Mouse (Mus musculus) embryonic facial prominence, embryonic 12.5 days (tissue): Measurements from ENCODE around the gene Slco3a1. TPM values are rescaled to one million over a fixed set of nuclear protein-coding genes. Genes with fewer than 3 reads are reported as not detected.

Source experiments
- ATAC-seq: fragments of 200-750 bp; cut with Nextera tagmentation; 2 replicates; pipeline ENCODE4 v1.8.0; 2017; ENCODE audit not compliant: insufficient number of reproducible peaks, insufficient read depth, low FRiP score, low TSS enrichment
- H3K27ac ChIP-seq: fragments of 300-500 bp; sonication (generic); 2 replicates; pipeline ENCODE4 v1.5.1; 2016; ENCODE audit warnings: mild to moderate bottlenecking
- H3K27me3 ChIP-seq: fragments of 300-500 bp; sonication (generic); 2 replicates; pipeline ENCODE4 v1.6.1; 2016; ENCODE audit warnings: mild to moderate bottlenecking, moderate library complexity
- H3K36me3 ChIP-seq: fragments of 300-500 bp; sonication (generic); 2 replicates; pipeline ENCODE4 v1.6.1; 2016; ENCODE audit warnings: mild to moderate bottlenecking
- H3K4me1 ChIP-seq: fragments of 300-500 bp; sonication (generic); 2 replicates; pipeline ENCODE4 v1.6.1; 2016
- H3K4me2 ChIP-seq: fragments of 300-500 bp; sonication (generic); replicated peaks from 2 replicates; pipeline ENCODE4 v1.6.1; 2016; ENCODE audit warnings: mild to moderate bottlenecking, moderate library complexity
- H3K4me3 ChIP-seq: fragments of 300-500 bp; sonication (generic); 2 replicates; pipeline ENCODE4 v1.5.1; 2016; ENCODE audit warnings: mild to moderate bottlenecking
- H3K9ac ChIP-seq: fragments of 300-500 bp; sonication (generic); 2 replicates; pipeline ENCODE4 v1.6.1; 2016; ENCODE audit warnings: mild to moderate bottlenecking, moderate library complexity
- H3K9me3 ChIP-seq: fragments of 300-500 bp; sonication (generic); 2 replicates; pipeline ENCODE4 v1.6.1; 2016; ENCODE audit warnings: mild to moderate bottlenecking, moderate library complexity
- WGBS: fragments of 180-500 bp; shearing (Covaris S2); methylation state at CpG from one replicate; pipeline ENCODE4 v1.1.7; 2016; 5-methylcytosine and 5-hydroxymethylcytosine counted together
- polyA plus RNA-seq: library from polyadenylated mRNA; unstranded; fragments of >200 nt; fragmentation: Nextera tagmentation; extraction: Ambion mirVana; gene quantifications from 2 replicates; pipeline ENCODE4 v1.2.1, GENCODE M21; 2016

The Slco3a1 gene
- polyA plus RNA-seq, 1 experiment from 2014 or later = 11.9 TPM

- Histone ChIP-seq H3K27me3 (no peaks in the 10 kb centered on the region), H3K4me1 (0 out of 2 replicates have a peak, but pooled peaks cover 2% of the 10 kb centered on the region), H3K4me3 (no peak overlapping the region), H3K9ac (no peak overlapping the region), H3K9me3 (no peaks in the 10 kb centered on the region), H3K4me2 (no peak overlapping the region), H3K27ac (no peak overlapping the region), H3K36me3 (no peaks in the 10 kb centered on the region)
- ATAC-seq = no peak
- WGBS = 85% methylated on average over 5 of the region's 5 CpGs
Measured at GRCm38 (mm10) chr7:74457347-74457975, 97.1 kb downstream of the Slco3a1 start.

DNA sequence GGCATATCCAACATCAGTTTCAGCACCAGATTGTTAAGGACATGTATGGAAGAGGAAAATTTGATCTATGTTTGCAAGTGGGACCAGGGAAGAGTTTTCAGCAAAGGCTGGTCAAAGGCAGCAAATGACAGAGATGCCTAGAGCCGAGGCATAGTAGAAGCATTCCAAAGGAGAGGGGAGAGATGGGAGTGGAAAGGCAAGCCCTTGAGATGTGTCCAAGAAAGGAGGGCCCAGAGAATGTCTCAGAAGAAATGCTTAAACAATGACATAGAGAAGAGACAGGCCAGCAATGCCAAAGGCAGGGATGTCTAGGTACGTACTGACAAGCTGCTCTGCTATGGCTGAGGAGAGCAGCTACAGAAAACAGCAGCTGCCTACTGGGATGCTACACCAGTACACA, 97.8 kb downstream of the Slco3a1 start:
- Histone ChIP-seq H3K4me3 (no peak overlapping the region), H3K9me3 (no peaks in the 10 kb centered on the region), H3K27me3 (no peaks in the 10 kb centered on the region), H3K4me1 (0 out of 2 replicates have a peak, but pooled peaks cover 2% of the 10 kb centered on the region), H3K9ac (no peak overlapping the region), H3K36me3 (no peaks in the 10 kb centered on the region), H3K27ac (no peak overlapping the region), H3K4me2 (no peak overlapping the region)
- 72% methylated on average over 2 of the region's 2 CpGs for WGBS
- ATAC-seq = no peak

- no peak overlapping the region for H3K4me3 ChIP-seq
- H3K27ac ChIP-seq = no peak overlapping the region
- H3K9ac ChIP-seq = no peak overlapping the region
- no peaks in the 10 kb centered on the region for H3K4me1 ChIP-seq
- no peaks in the 10 kb centered on the region for H3K9me3 ChIP-seq
- H3K36me3 ChIP-seq = no peaks in the 10 kb centered on the region
- no peaks in the 10 kb centered on the region for H3K27me3 ChIP-seq
- ATAC-seq = no peak
- WGBS = 65% methylated on average over 2 of the region's 2 CpGs
- H3K4me2 ChIP-seq = no peak overlapping the region
Measured at GRCm38 (mm10) chr7:74451047-74451446, 103.5 kb downstream of the Slco3a1 start.

DNA sequence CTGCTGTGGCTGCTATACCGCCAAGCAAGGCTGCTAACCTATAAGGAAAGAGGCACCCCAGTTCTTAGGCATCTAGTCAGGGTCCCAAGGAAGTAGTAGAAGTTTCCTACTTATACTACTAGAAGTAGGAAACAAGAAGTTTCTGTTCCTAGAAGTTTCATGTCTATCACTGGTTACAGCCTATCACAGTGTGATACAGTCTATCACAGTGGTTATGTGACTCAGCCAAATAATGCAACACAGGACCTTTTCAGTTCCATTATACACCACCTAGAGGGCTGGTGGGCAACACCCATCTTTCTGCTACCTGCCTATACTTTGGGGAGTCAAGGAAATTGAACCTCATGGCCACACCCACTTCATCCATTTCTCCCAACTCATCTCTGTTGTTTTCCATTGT, 104.8 kb downstream of the Slco3a1 start:
- WGBS = 89% methylated on average over 1 of the region's 1 CpGs
- Histone ChIP-seq H3K36me3 (no peaks in the 10 kb centered on the region), H3K27ac (no peak overlapping the region), H3K4me1 (no peaks in the 10 kb centered on the region), H3K9ac (no peak overlapping the region), H3K27me3 (no peaks in the 10 kb centered on the region), H3K4me2 (no peak overlapping the region), H3K9me3 (no peaks in the 10 kb centered on the region), H3K4me3 (no peak overlapping the region)
- ATAC-seq = no peak

DNA sequence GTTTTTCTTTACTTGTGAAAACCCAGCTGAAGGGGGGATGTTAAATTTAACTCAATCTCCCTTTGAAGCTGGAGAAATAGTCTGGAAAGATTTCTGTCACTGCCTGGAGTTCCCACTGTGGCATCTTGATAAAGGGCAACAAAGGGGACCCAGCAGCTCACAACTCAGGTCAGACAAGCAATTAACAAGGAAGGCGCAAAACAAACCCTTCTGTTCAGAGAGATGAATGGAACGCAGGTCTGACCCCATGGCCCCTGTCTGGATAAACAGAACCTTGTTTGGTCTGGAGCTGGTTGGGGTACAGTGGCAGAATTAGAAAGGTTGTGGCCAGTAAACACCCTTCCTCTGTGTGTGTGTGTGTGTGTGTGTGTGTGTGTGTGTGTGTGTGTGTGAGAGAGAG, 106.8 kb downstream of the Slco3a1 start:
- no peak for ATAC-seq
- no peak overlapping the region for H3K4me2 ChIP-seq
- WGBS = 7% methylated on average over 2 of the region's 2 CpGs

GRCm38 (mm10) chr7:74445148-74445547, 109.4 kb downstream of the Slco3a1 start:
- Histone ChIP-seq H3K36me3 (no peaks in the 10 kb centered on the region), H3K27ac (no peak overlapping the region), H3K9me3 (no peaks in the 10 kb centered on the region), H3K4me2 (no peak overlapping the region), H3K4me1 (no peaks in the 10 kb centered on the region), H3K9ac (no peak overlapping the region), H3K4me3 (no peak overlapping the region), H3K27me3 (no peaks in the 10 kb centered on the region)
- no peak for ATAC-seq
- whole genome bisulfite sequencing = 79% methylated on average over 5 of the region's 5 CpGs

More for the DNA sequence above, 106.8 kb downstream of the Slco3a1 start:
- Histone ChIP-seq H3K36me3 (no peaks in the 10 kb centered on the region), H3K27ac (no peak overlapping the region), H3K9me3 (no peaks in the 10 kb centered on the region), H3K4me1 (no peaks in the 10 kb centered on the region), H3K27me3 (no peaks in the 10 kb centered on the region), H3K9ac (no peak overlapping the region), H3K4me3 (no peak overlapping the region)

GRCm38 (mm10) chr7:74442380-74442779, 112.2 kb downstream of the Slco3a1 start:
- H3K4me2 ChIP-seq = no peak overlapping the region
- H3K4me3 ChIP-seq = no peak overlapping the region
- WGBS = 81% methylated on average over 5 of the region's 5 CpGs
- no peak overlapping the region for H3K27ac ChIP-seq
- no peak for ATAC-seq
- H3K4me1 ChIP-seq = no peaks in the 10 kb centered on the region
- no peaks in the 10 kb centered on the region for H3K9me3 ChIP-seq
- no peaks in the 10 kb centered on the region for H3K36me3 ChIP-seq
- no peak overlapping the region for H3K9ac ChIP-seq
- no peaks in the 10 kb centered on the region for H3K27me3 ChIP-seq

DNA sequence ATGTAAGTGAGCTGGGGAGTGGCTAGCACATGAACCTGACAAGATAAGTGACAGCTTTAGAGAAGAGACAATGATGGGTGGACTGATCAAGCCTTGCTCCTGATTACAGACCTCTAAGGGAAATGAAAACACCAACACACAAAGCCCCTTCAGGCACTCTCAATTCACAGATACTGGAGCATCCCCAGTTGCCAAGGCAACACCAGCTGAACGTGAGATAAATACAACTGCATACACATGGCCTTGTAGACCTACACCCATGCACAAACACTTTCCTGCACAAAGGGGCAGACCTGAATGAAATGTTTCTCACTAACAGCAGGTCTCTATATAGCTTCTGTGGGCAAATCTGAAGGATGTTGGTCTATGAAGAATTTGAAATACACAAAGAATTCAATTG, 117.0 kb downstream of the Slco3a1 start:
- H3K27me3 ChIP-seq = no peaks in the 10 kb centered on the region
- ATAC-seq = no peak
- WGBS = 55% methylated on average over 1 of the region's 1 CpGs

GRCm38 (mm10) chr7:74436642-74437041, 117.9 kb downstream of the Slco3a1 start:
- WGBS = 90% methylated on average over 2 of the region's 2 CpGs
- Histone ChIP-seq H3K27me3 (no peaks in the 10 kb centered on the region), H3K4me3 (no peak overlapping the region), H3K4me2 (no peak overlapping the region), H3K4me1 (no peaks in the 10 kb centered on the region), H3K27ac (no peak overlapping the region), H3K9me3 (no peaks in the 10 kb centered on the region), H3K9ac (no peak overlapping the region), H3K36me3 (no peaks in the 10 kb centered on the region)
- ATAC-seq = no peak

More for the DNA sequence above, 117.0 kb downstream of the Slco3a1 start:
- Histone ChIP-seq H3K27ac (no peak overlapping the region), H3K9me3 (no peaks in the 10 kb centered on the region), H3K4me3 (no peak overlapping the region), H3K9ac (no peak overlapping the region), H3K36me3 (no peaks in the 10 kb centered on the region), H3K4me2 (no peak overlapping the region), H3K4me1 (no peaks in the 10 kb centered on the region)

DNA sequence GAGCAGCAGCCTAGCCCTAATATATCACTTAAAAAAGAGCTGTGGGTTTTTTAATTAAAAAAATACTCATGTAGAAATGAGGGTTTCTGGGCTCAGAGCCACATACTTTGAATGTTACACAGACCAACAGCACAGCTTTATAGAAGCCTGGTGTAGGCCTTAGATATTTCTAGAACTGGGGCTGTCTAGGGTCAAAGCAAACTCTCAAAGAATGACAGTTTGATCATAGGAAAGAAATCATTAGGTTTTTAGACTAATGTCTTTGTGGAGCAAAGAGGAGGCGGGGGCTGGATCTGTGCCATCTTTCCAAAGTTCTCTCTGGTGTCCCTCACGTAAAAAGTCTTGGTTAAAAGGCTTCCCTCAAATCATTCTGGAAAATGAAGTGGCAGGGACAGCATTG, 121.6 kb downstream of the Slco3a1 start:
- WGBS = 76% methylated on average over 2 of the region's 2 CpGs
- Histone ChIP-seq H3K4me2 (no peak overlapping the region), H3K9me3 (no peaks in the 10 kb centered on the region), H3K4me1 (no peaks in the 10 kb centered on the region), H3K4me3 (no peak overlapping the region), H3K36me3 (no peaks in the 10 kb centered on the region), H3K9ac (no peak overlapping the region), H3K27me3 (no peaks in the 10 kb centered on the region), H3K27ac (no peak overlapping the region)
- no peak for ATAC-seq

DNA sequence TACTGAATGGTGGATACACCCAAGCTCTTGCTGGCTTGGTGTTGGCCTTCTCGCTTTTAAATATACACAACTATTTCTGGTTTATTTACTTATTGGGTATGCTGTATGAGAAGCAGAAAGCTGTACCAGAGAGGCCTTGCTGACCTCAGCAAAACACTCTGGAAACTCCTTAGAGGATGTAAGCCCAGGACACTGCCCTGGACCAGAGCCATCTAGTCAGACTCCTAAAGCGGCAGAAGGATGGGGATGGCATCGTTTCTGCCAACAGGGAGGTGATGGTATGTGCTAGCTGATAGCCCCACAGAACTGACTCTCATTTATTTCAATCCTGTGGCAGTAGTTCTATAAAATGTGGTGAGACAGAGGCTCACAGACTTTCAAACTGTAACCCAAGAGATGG, 125.3 kb downstream of the Slco3a1 start:
- Histone ChIP-seq H3K9me3 (no peaks in the 10 kb centered on the region), H3K4me2 (no peak overlapping the region), H3K27ac (no peak overlapping the region), H3K9ac (no peak overlapping the region), H3K36me3 (no peaks in the 10 kb centered on the region), H3K4me3 (no peak overlapping the region), H3K27me3 (no peaks in the 10 kb centered on the region), H3K4me1 (no peaks in the 10 kb centered on the region)
- WGBS = 91% methylated on average over 3 of the region's 3 CpGs
- ATAC-seq = no peak

DNA sequence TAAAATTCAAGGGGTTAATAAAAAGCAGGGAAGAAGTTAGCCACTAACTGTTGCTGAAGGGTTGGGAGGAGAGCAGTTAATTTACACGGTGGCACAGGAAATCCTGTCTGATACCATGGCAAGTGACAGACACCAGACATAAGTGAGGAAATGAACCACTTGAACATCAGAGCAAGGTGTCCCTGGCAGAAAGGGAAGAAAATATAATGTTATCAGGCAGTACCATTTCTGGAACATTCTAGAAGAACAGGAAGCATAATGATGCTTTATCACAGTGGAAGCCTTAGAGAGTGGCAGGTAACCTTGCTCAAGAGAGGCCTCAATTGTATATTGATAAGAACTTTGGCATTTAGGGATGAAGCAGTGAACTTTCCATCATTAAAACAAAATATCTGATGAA, 127.4 kb downstream of the Slco3a1 start:
- no peak for ATAC-seq
- no peak overlapping the region for H3K4me2 ChIP-seq
- no peak overlapping the region for H3K27ac ChIP-seq
- no peaks in the 10 kb centered on the region for H3K9me3 ChIP-seq
- no peaks in the 10 kb centered on the region for H3K27me3 ChIP-seq
- no peak overlapping the region for H3K4me3 ChIP-seq
- no peak overlapping the region for H3K9ac ChIP-seq
- H3K36me3 ChIP-seq = no peaks in the 10 kb centered on the region
- peaks cover 5% of the 10 kb centered on the region; the same call in 1 of the 2 replicates for H3K4me1 ChIP-seq
- 44% methylated on average over 1 of the region's 1 CpGs for WGBS
